15 mouse cellular contexts compared by ENCODE assay signal in genomic region chr11:11888727-11889126, GRCm38 (mm10). TPM values are rescaled to one million over a fixed set of nuclear protein-coding genes. Genes with fewer than 3 reads are reported as not detected.
A peak's percentile ranks its signal among the peaks of the same experiment; 100 is the strongest.
DNase-seq lines count a peak whose midpoint lies in the region; ATAC-seq lines count a peak whose summit lies in the region.
"Had no signal": no experiment of that assay in that cellular context is flagged by ENCODE, and none has a peak within 500 bp of the region (broad histone marks: within the 10 kb centered on the region; RNA-seq: fewer than 3 reads in every experiment).

No protein-coding gene starts in this region.

- H3K27ac ChIP-seq in heart, embryonic 14.5 days (replicated peaks in 1 of 2; ENCODE audit: control insufficient read depth in 1 of 2, insufficient read depth in 1 of 2, low read depth in 2 of 2, low read length in 2 of 2) = peak overlapping the region; percentile 48 to 68
- peak overlapping the region; percentile 11; the same call in 1 of the 2 replicates for H3K27ac ChIP-seq in lung, embryonic 15.5 days
- H3K27ac ChIP-seq: hindbrain, embryonic 12.5 days had no signal

- H3K4me3 ChIP-seq in heart, embryonic 14.5 days (ENCODE audit: control insufficient read depth in 1 of 2, insufficient read depth in 1 of 2, low read depth in 1 of 2, low read length in 2 of 2) = peak overlapping the region; percentile 16 to 41
- H3K4me3 ChIP-seq in lung, embryonic 15.5 days = no peak overlapping the region
- H3K4me3 ChIP-seq in megakaryocyte, embryonic 14.5 days (replicated peaks) = peak overlapping the region; percentile 85
- H3K4me3 ChIP-seq: hindbrain, embryonic 12.5 days had no signal

- H3K27me3 ChIP-seq in heart, embryonic 14.5 days (ENCODE audit: control insufficient read depth, insufficient read depth, low read length) = no peaks in the 10 kb centered on the region
- H3K27me3 ChIP-seq in lung, embryonic 15.5 days = no peaks in the 10 kb centered on the region
- no peaks in the 10 kb centered on the region for H3K27me3 ChIP-seq in megakaryocyte, embryonic 14.5 days (replicated peaks)
- H3K27me3 ChIP-seq: CH12.LX; hindbrain, embryonic 12.5 days; Patski had no signal

- peak overlapping the region; percentile 4; the same call in 1 of the 2 replicates for H3K4me2 ChIP-seq in heart, embryonic 14.5 days (ENCODE audit: low read length)
- H3K4me2 ChIP-seq in lung, embryonic 15.5 days = no peak overlapping the region
- H3K4me2 ChIP-seq: hindbrain, embryonic 12.5 days had no signal

- no peaks in the 10 kb centered on the region for H3K36me3 ChIP-seq in heart, embryonic 14.5 days (ENCODE audit: control insufficient read depth, insufficient read depth, low read length)
- no peaks in the 10 kb centered on the region for H3K36me3 ChIP-seq in lung, embryonic 15.5 days
- H3K36me3 ChIP-seq in megakaryocyte, embryonic 14.5 days (replicated peaks; ENCODE audit: low read length) = no peaks in the 10 kb centered on the region
- H3K36me3 ChIP-seq: hindbrain, embryonic 12.5 days had no signal

- 72% methylated on average over 3 of the region's 3 CpGs for WGBS in heart, embryonic 14.5 days
- 44% methylated on average over 3 of the region's 3 CpGs for WGBS in lung, embryonic 15.5 days

- no peaks in the 10 kb centered on the region for H3K9me3 ChIP-seq in heart, embryonic 14.5 days (ENCODE audit: control insufficient read depth, low read length)
- H3K9me3 ChIP-seq in lung, embryonic 15.5 days = no peaks in the 10 kb centered on the region
- no peaks in the 10 kb centered on the region for H3K9me3 ChIP-seq in megakaryocyte, embryonic 14.5 days
- H3K9me3 ChIP-seq: hindbrain, embryonic 12.5 days had no signal

- no peak for DNase-seq in heart, adult 9 months (ENCODE audit: low spot score in 2 of 2)
- no peak for DNase-seq in lung, postnatal 25 days (ENCODE audit: low spot score)
- peak; percentile 14 for DNase-seq in induced T-regulatory cell, adult 2 months (ENCODE audit: low read depth)
- DNase-seq in spleen, postnatal 36 days (ENCODE audit: low spot score in 2 of 2) = no peak
- DNase-seq: adrenal gland, adult 2 months; cerebellum, postnatal 10 days; kidney, adult 9 months; lung, postnatal 10 days had no signal

- no peak for ATAC-seq in heart, embryonic 14.5 days (ENCODE audit: insufficient number of reproducible peaks, insufficient read depth, low FRiP score, low read depth)
- no peak for ATAC-seq in lung, embryonic 15.5 days (ENCODE audit: borderline replicate concordance, extremely low read depth, low FRiP score, low TSS enrichment)
- no peak for ATAC-seq in cerebellum, adult (ENCODE audit: insufficient number of reproducible peaks, low FRiP score, low TSS enrichment)
- ATAC-seq: Patski had no signal

- H3K4me1 ChIP-seq in heart, embryonic 14.5 days (ENCODE audit: control insufficient read depth in 2 of 2, insufficient read depth in 2 of 2, low read length in 2 of 2) = peaks cover 5 to 33% of the 10 kb centered on the region in 2 experiments
- H3K4me1 ChIP-seq in lung, embryonic 15.5 days = peaks cover 43% of the 10 kb centered on the region
- H3K4me1 ChIP-seq in megakaryocyte, embryonic 14.5 days = peaks cover 82% of the 10 kb centered on the region

- H3K9ac ChIP-seq in heart, embryonic 14.5 days (ENCODE audit: low read length) = peak overlapping the region; percentile 67
- no peak overlapping the region for H3K9ac ChIP-seq in lung, embryonic 15.5 days
- H3K9ac ChIP-seq: hindbrain, embryonic 12.5 days had no signal

RNA-seq across cellular contexts. Expression of gene Ddc, which starts 9.2 kb away (rescaled TPM):
- 114 and 117 TPM in 2 replicates for polyA plus RNA-seq in heart, embryonic 14.5 days (2014; fragmentation: Nextera tagmentation; extraction: Ambion mirVana)
- polyA plus RNA-seq in lung, embryonic 15.5 days (2015; fragmentation: Nextera tagmentation; extraction: Ambion mirVana) = 15.4 and 16.4 TPM in 2 replicates
- not detected in 2 replicates for polyA plus RNA-seq in megakaryocyte, embryonic 14.5 days (2012; ENCODE audit: insufficient read depth, low replicate concordance)

Comparison
In these comparisons a context has a peak if more than half of its experiments do, and no peak if none do; other contexts are left out.
1. RNA of gene Ddc, which starts 9.2 kb away (polyA plus RNA-seq): 114 to 117 TPM in heart, embryonic 14.5 days and 15.4 to 16.4 TPM in lung, embryonic 15.5 days; not detected in megakaryocyte, embryonic 14.5 days; every median in the first group is over 10 times any median in the second.